In the genomic region with DNA sequence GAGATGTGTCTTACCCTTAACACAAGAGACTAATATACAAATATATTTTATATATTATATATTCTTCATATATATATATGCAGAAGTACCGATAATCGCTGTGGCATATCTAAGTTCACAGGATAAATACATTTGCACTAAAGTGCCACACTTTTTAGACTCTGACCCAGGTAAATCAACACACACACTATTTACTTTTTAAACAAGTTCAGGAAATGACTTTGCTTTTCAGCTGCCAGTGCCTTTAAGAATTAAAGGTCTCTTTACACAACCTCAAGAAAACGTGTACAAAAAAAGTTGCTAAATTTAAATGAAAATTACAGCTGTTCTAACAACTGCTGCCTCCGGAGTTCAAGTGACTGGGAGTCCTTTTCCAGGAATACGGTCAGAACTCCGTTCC, we compare ENCODE assay signal across 8 mouse cellular contexts.
DNase-seq lines count a peak whose midpoint lies in the region; ATAC-seq lines count a peak whose summit lies in the region.

No protein-coding gene starts in this region.

- no peaks in the 10 kb centered on the region for H3K36me3 ChIP-seq in kidney, embryonic 14.5 days (ENCODE audit: control insufficient read depth, insufficient read depth, low read length)
- no peaks in the 10 kb centered on the region for H3K36me3 ChIP-seq in embryonic facial prominence, embryonic 12.5 days
- H3K36me3 ChIP-seq in forebrain, embryonic 13.5 days (ENCODE audit: poor library complexity, severe bottlenecking) = peaks cover 2% of the 10 kb centered on the region; the same call in 1 of the 2 replicates
- H3K36me3 ChIP-seq in liver, embryonic 13.5 days = no peaks in the 10 kb centered on the region

- H3K9me3 ChIP-seq in kidney, embryonic 14.5 days (ENCODE audit: control insufficient read depth, low read length) = no peaks in the 10 kb centered on the region
- no peaks in the 10 kb centered on the region for H3K9me3 ChIP-seq in embryonic facial prominence, embryonic 12.5 days
- H3K9me3 ChIP-seq in forebrain, embryonic 13.5 days (replicated peaks) = no peaks in the 10 kb centered on the region
- H3K9me3 ChIP-seq in liver, embryonic 13.5 days (replicated peaks) = no peaks in the 10 kb centered on the region

- no peak overlapping the region for H3K27ac ChIP-seq in kidney, embryonic 14.5 days (ENCODE audit: low read depth, low read length)
- no peak overlapping the region for H3K27ac ChIP-seq in embryonic facial prominence, embryonic 12.5 days
- H3K27ac ChIP-seq in forebrain, embryonic 13.5 days = 0 out of 2 replicates have a peak overlapping the region, but pooled peaks have one; percentile 4
- no peak overlapping the region for H3K27ac ChIP-seq in liver, embryonic 13.5 days

- peaks cover 26% of the 10 kb centered on the region for H3K4me1 ChIP-seq in kidney, embryonic 14.5 days (ENCODE audit: control insufficient read depth, insufficient read depth, low read length)
- H3K4me1 ChIP-seq in embryonic facial prominence, embryonic 12.5 days = peaks cover 38% of the 10 kb centered on the region
- H3K4me1 ChIP-seq in forebrain, embryonic 13.5 days = peaks cover 56% of the 10 kb centered on the region
- peaks cover 37% of the 10 kb centered on the region for H3K4me1 ChIP-seq in liver, embryonic 13.5 days (replicated peaks)

- WGBS in kidney, embryonic 14.5 days = 27% methylated on average over 6 of the region's 6 CpGs
- 36% methylated on average over 6 of the region's 6 CpGs for WGBS in embryonic facial prominence, embryonic 12.5 days
- WGBS in forebrain, embryonic 13.5 days = 32% methylated on average over 6 of the region's 6 CpGs
- 40% methylated on average over 6 of the region's 6 CpGs for WGBS in liver, embryonic 13.5 days (ENCODE audit: insufficient replicate concordance)

- peak overlapping the region; percentile 27; the same call in 1 of the 2 replicates for H3K4me2 ChIP-seq in kidney, embryonic 14.5 days (replicated peaks; ENCODE audit: low read depth, low read length)
- peak overlapping the region; percentile 25 for H3K4me2 ChIP-seq in embryonic facial prominence, embryonic 12.5 days (replicated peaks)
- peak overlapping the region; percentile 47 for H3K4me2 ChIP-seq in forebrain, embryonic 13.5 days
- peak overlapping the region; percentile 45 for H3K4me2 ChIP-seq in liver, embryonic 13.5 days

- no peak overlapping the region for H3K9ac ChIP-seq in kidney, embryonic 14.5 days (ENCODE audit: low read depth, low read length)
- no peak overlapping the region for H3K9ac ChIP-seq in embryonic facial prominence, embryonic 12.5 days
- no peak overlapping the region for H3K9ac ChIP-seq in forebrain, embryonic 13.5 days
- H3K9ac ChIP-seq in liver, embryonic 13.5 days = peak overlapping the region; percentile 15; the same call in 1 of the 2 replicates

- ATAC-seq in kidney, embryonic 14.5 days (ENCODE audit: low FRiP score, low TSS enrichment) = no peak
- ATAC-seq in embryonic facial prominence, embryonic 12.5 days (ENCODE audit: insufficient number of reproducible peaks, insufficient read depth, low FRiP score, low TSS enrichment) = no peak
- ATAC-seq in forebrain, embryonic 13.5 days = no peak
- ATAC-seq in liver, embryonic 13.5 days (ENCODE audit: low read depth) = no peak

- no peaks in the 10 kb centered on the region for H3K27me3 ChIP-seq in kidney, embryonic 14.5 days (ENCODE audit: control insufficient read depth, insufficient read depth, low read length)
- H3K27me3 ChIP-seq in embryonic facial prominence, embryonic 12.5 days = no peaks in the 10 kb centered on the region
- H3K27me3 ChIP-seq in forebrain, embryonic 13.5 days = no peaks in the 10 kb centered on the region
- no peaks in the 10 kb centered on the region for H3K27me3 ChIP-seq in liver, embryonic 13.5 days

- no peak for DNase-seq in kidney, adult 11 months
- DNase-seq in liver, embryonic 13.5 days = no peak
- no peak for DNase-seq in right cerebral cortex, postnatal 36 days (ENCODE audit: low spot score in 2 of 2)
- no peak for DNase-seq in ovary, postnatal 36 days (ENCODE audit: low spot score)
- DNase-seq in adrenal gland, postnatal 10 days = no peak

- H3K4me3 ChIP-seq in kidney, embryonic 14.5 days (ENCODE audit: low read length) = peak overlapping the region; percentile 14; the same call in 1 of the 2 replicates
- no peak overlapping the region for H3K4me3 ChIP-seq in embryonic facial prominence, embryonic 12.5 days
- peak overlapping the region; percentile 32 for H3K4me3 ChIP-seq in forebrain, embryonic 13.5 days
- peak overlapping the region; percentile 36 for H3K4me3 ChIP-seq in liver, embryonic 13.5 days (replicated peaks)
